Mouse (Mus musculus): ENCODE results near the gene Selenbp1.

DNA sequence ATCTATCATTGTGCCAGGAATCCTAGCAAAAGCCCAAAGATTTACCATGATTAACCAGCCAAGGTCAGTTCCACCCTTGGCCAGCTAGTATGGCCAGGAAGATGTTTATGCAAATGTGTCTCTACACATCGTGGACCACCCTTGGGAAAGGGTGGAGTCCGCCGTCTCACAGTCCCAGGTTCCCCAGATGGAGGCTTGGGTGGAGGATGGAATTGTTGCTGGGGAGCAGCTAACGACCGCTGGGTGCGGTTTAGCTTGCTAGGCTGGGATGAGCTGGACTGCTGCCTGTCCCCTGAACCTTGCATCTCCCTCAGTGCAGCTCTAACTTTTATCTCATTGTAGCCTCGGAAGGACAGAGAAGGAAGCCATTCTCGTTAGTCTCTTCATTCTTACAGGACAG, 27.0 kb downstream of the Selenbp1 start:
- TF ChIP-seq EP300 (IDR thresholded peaks at IDR 0.05; ENCODE audit: low read length) (no peak), CTCF (conservative IDR thresholded peaks at IDR 0.05 in 1 of 2, IDR thresholded peaks at IDR 0.05 in 1 of 2; ENCODE audit: low read depth in 2 of 2, low read length in 2 of 2) (no peak)

Data from CH12.LX (cell line).